Comparison of ENCODE assay signal across 30 mouse cellular contexts in the genomic region with DNA sequence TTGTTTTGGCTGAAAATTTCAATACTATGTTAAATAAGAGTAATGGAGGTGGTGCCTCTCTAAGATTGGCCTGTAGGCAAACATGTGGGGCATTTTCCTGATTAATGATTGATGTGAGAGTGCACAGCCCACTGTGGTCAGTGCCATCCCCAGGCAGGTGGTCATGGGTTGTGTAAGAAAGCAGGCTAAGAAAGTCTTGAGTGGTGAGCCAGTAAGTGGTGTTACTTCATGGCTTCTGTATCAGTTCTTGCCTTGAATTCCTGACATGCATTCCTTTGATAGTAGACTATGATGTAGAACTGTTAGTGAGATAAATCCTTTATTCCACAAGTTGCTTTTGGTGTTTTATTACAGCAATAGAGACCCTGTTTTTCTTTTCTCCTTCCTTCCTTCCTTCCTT. TPM values are rescaled to one million over a fixed set of nuclear protein-coding genes. Genes with fewer than 3 reads are reported as not detected.
"Had no signal": no experiment of that assay in that cellular context is flagged by ENCODE, and none has a peak within 500 bp of the region (broad histone marks: within the 10 kb centered on the region; RNA-seq: fewer than 3 reads in every experiment).

No protein-coding gene starts in this region.

- H3K36me3 ChIP-seq: embryonic facial prominence, embryonic 10.5 days; embryonic facial prominence, embryonic 12.5 days; embryonic facial prominence, embryonic 13.5 days; embryonic facial prominence, embryonic 15.5 days; forebrain, embryonic 10.5 days; forebrain, embryonic 12.5 days; forebrain, embryonic 15.5 days had no signal

- H3K27ac ChIP-seq: embryonic facial prominence, embryonic 10.5 days; embryonic facial prominence, embryonic 12.5 days; embryonic facial prominence, embryonic 13.5 days; embryonic facial prominence, embryonic 15.5 days; forebrain, embryonic 10.5 days; forebrain, embryonic 12.5 days; forebrain, embryonic 13.5 days; forebrain, embryonic 15.5 days; gastrocnemius, adult 2 months; heart, adult 2 months had no signal

- H3K9ac ChIP-seq: embryonic facial prominence, embryonic 12.5 days; embryonic facial prominence, embryonic 13.5 days; embryonic facial prominence, embryonic 15.5 days; forebrain, embryonic 12.5 days; forebrain, embryonic 13.5 days; forebrain, embryonic 15.5 days; forebrain, postnatal 0 days had no signal

- H3K27me3 ChIP-seq: embryonic facial prominence, embryonic 12.5 days; embryonic facial prominence, embryonic 13.5 days; embryonic facial prominence, embryonic 15.5 days; forebrain, embryonic 12.5 days; forebrain, embryonic 13.5 days; forebrain, embryonic 15.5 days had no signal

- DNase-seq: cerebellum, adult 8-10 months; cerebellum, adult 9-10 months; cerebellum, adult 9-11 months; cerebellum, postnatal 10 days; cerebellum, postnatal 14 days; cerebellum, postnatal 25 days; cerebellum, postnatal 36 days; embryo, embryonic 11 days; forebrain, postnatal 0 days; gastrocnemius, adult 2 months; gastrocnemius, postnatal 10 days; gastrocnemius, postnatal 14 days; gastrocnemius, postnatal 25 days; gastrocnemius, postnatal 36 days; heart, adult 11 months; heart, adult 18-20 months; heart, adult 2 months had no signal

- H3K4me3 ChIP-seq: embryonic facial prominence, embryonic 10.5 days; embryonic facial prominence, embryonic 12.5 days; embryonic facial prominence, embryonic 13.5 days; embryonic facial prominence, embryonic 15.5 days; erythroblast, embryonic 14.5 days; forebrain, embryonic 10.5 days; forebrain, embryonic 12.5 days; forebrain, embryonic 13.5 days; forebrain, embryonic 15.5 days; gastrocnemius, adult 2 months; heart, adult 2 months had no signal

- H3K4me1 ChIP-seq: embryonic facial prominence, embryonic 10.5 days; embryonic facial prominence, embryonic 12.5 days; embryonic facial prominence, embryonic 13.5 days; embryonic facial prominence, embryonic 15.5 days; forebrain, embryonic 10.5 days; forebrain, embryonic 12.5 days; forebrain, embryonic 13.5 days; forebrain, embryonic 15.5 days had no signal

- H3K4me2 ChIP-seq: embryonic facial prominence, embryonic 12.5 days; embryonic facial prominence, embryonic 13.5 days; embryonic facial prominence, embryonic 15.5 days; forebrain, embryonic 12.5 days; forebrain, embryonic 13.5 days; forebrain, embryonic 15.5 days had no signal

- H3K9me3 ChIP-seq: embryonic facial prominence, embryonic 10.5 days; embryonic facial prominence, embryonic 12.5 days; embryonic facial prominence, embryonic 13.5 days; embryonic facial prominence, embryonic 15.5 days; forebrain, embryonic 10.5 days; forebrain, embryonic 12.5 days; forebrain, embryonic 13.5 days; forebrain, embryonic 15.5 days had no signal

- ATAC-seq: forebrain, embryonic 13.5 days; forebrain, embryonic 14.5 days; forebrain, embryonic 15.5 days; forebrain, embryonic 16.5 days; forebrain, postnatal 0 days had no signal

RNA-seq across cellular contexts. Expression of gene Sim1, which starts 41.1 kb away (rescaled TPM):
- polyA plus RNA-seq: cortical plate, adult 2 months; erythroblast, embryonic 14.5 days; frontal cortex, adult 2 months; heart, adult 2 months had no signal
